Mouse (Mus musculus): ENCODE data around the gene Itgb4.

Itgb4 gene

DNA sequence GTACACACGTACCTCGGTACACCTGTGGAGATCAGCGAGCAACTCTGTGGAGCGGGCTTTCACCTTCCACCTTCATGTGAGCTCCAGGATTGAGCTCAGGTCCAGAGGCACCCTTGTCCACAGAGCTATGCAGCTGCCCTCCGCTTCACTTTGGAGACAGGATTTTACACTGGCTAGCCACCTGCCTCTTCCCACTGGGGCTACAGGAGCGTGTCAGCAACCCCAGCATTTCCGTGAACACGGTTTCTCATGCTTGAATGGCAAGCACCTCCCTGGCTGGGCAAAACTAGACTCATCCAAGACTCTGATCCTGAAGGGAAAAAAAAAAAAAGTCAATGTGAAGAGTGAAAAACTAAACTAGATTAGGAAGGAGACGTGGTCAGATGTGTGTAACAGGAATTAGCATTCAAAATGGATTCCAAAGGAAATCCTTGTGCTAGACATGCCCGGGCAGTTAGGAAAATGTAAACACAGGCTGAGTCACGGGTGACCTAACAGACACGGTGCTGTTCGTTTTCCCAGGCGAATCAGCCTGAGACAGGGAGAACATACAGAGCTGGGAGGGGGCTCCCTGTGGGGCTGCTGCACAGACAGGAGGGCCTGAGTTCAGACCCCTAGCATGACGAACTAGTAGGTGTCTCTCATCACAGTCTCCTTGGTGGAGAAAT is 4.4 kb upstream of the Itgb4 start:
- DNase-seq (ENCODE audit: low spot score in 2 of 2) = no peak

DNA sequence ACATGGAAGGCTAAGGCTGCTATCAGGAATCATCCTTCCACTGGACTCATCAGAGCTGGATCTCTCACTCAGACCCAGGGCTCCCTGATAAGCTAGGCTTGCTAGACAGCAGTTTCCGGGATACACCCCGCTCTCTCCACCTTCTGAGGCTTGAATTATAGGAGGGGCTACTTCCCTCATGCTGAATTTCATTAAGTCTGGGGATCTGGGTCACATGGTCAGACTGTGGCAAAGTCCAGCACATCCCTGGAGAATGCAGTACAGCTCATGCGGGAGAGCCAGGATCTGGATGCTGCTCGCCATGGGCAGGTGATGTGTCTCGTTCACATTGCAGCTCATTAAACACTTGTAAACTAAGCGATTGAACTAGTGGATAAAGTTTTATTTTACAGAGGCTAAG is 3.5 kb upstream of the Itgb4 start:
- no peak for DNase-seq (ENCODE audit: low spot score in 2 of 2)

DNA sequence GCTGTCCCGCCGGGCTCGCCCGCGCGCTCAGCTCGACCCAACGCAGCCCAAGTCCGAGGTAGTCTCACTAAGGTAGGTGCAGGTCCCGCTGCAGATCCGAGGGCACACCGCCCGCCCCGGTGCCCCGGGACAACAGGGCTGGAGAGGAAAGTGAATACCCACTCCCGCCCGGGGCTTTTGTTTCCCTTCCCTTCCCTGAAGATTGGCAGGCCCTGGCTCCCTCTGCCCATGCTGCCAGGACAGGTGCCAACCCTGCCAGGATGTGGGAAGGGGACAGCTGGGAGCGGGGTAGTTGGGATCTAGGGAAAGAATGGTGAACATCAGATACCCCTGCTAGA is 543 bp downstream of the Itgb4 start:
- DNase-seq (ENCODE audit: low spot score in 2 of 2) = no peak

DNA sequence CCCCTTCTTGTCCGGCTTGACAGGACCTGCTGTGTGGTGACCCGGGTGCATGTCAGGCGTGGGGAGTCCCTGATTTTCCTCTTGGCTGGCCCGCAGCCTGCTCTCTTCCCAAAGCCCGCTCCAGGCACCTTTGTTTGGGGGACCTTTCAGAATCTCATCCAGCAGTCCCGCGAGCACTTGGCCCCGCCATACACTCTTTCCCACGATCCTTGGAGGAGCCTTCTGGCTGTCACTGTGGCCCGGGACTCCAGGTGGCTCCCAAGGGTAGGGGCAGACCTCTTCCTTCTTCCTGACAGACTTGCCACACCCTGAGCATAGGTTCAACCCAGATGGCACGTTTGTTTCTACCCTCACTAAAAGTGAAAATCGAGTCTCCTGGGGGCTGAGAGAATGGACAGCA is 1.0 kb downstream of the Itgb4 start:
- DNase-seq (ENCODE audit: low spot score in 2 of 2) = no peak

DNA sequence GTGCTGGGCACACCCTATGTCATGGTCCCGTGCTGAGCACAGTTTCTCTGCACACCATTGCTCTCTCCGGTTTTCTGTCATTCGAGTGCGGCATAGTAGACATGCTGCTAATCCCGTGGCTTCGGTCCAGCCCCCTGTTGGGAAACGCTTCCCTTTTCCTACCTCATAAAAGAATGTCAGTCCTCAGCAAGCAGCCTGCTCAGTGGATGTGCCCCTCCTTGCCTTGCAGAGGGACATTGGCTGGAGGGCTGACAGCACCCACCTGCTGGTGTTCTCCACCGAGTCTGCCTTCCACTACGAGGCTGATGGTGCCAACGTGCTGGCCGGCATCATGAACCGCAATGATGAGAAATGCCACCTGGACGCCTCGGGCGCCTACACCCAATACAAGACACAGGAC is 8.0 kb downstream of the Itgb4 start:
- DNase-seq (ENCODE audit: low spot score in 2 of 2) = no peak

DNA sequence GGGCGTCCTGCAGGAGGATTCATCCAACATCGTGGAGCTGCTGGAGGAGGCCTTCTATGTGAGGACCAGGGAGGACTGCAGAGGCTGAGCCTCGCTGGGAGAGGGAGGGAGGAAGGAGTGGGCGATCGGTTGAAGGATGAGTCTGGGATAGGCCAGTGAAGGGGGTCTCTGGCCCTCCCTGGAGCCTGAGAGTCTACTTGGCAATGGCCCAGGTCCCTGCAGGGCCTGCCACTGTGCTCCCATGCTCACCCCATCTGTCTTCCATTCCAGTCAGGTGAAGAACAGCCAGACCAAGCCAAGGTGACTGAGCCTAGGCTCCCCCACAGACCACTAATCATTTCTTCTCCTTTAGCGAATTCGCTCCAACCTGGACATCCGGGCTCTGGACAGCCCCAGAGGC is 8.8 kb downstream of the Itgb4 start:
- no peak for DNase-seq (ENCODE audit: low spot score in 2 of 2)

DNA sequence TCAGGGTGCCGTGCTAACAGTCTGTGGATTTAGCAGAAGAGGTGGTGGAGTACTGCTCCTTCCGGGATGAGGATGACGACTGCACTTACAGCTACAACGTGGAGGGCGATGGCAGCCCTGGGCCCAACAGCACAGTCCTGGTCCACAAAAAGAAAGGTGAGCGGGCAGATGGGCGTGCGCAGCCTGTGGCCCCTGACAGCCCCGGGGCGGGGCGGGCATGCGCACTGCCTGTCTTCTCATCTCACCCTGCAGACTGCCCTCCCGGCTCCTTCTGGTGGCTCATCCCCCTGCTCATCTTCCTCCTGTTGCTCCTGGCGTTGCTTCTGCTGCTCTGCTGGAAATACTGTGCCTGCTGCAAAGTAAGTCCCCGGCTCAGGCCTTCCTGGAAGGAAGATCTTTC is 15.2 kb downstream of the Itgb4 start:
- DNase-seq (ENCODE audit: low spot score in 2 of 2) = no peak

DNA sequence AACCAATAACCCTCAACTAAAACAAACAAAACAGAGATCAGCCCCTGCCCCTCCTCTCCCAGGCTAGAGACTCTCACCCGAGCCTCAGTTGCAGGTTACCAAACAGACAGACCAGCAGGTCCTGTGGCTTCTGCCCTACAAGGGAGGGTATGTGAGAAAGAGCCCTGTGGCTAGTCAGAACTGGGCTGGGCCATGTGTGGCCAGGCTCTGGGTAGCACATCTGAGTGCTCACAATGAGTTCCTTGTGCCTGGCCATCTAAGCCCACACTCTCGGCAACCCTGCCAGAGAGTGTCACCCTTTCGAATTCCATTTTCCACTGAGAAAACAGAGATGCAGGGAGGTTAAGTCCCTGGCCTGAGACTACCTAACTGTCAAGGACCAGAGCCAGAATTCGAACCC is 17.6 kb downstream of the Itgb4 start:
- no peak for DNase-seq (ENCODE audit: low spot score in 2 of 2)

DNA sequence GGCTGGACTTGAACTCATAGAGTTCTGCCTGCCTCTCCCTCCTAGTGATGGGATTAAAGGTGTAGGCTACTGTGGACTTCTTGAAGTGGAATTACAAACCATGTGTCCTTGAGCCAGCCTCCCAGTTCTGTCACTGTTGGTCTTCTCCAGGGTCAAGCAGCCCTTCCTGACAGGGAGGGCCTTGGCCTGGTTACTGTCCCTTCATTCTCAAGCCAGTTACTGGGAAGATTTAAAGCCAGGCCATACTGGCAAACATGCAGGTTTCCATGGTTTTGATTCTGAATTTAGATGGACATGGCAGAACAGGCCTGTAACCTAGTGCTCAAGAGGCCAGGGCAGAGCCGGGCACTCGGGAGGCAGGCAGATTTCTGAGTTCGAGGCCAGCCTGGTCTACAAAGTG is 20.7 kb downstream of the Itgb4 start:
- DNase-seq (ENCODE audit: low spot score in 2 of 2) = no peak

DNA sequence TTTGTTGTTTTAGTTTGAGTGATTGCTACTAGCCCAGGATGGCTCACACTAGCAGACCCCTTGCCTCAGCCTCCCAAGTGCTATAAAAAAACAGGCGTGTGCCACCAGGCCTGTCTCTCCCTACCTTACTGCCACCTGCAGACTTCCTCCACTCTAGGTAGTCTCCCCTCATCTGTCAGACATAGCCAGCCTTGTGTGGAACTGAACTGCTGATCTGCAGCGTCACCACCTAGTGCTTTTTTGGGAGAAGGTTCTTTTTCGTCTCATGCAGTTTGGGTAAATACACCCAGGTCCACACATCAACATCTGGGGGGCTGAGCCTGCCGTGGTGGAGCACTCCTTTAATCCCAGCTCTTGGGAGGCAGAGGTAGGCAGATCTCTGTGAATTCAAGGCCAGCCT is 22.5 kb downstream of the Itgb4 start:
- no peak for DNase-seq (ENCODE audit: low spot score in 2 of 2)

DNA sequence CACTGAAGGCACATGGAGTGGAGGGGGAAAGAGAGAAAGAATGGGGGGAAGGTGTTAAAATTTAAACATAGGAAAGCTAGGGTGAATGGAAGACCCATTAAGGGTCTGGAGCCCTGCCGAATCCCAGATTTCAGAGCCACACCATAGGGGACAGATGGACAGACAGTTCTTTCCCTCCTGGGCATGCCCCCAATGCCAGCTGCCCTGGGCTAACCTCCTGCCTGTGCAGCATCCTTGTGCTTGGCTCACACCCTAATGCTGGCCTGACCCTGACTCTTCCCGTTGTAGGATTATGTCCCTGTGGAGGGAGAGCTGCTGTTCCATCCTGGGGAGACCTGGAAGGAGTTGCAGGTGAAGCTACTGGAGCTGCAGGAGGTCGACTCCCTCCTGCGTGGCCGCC is 23.2 kb downstream of the Itgb4 start:
- DNase-seq (ENCODE audit: low spot score in 2 of 2) = no peak

DNA sequence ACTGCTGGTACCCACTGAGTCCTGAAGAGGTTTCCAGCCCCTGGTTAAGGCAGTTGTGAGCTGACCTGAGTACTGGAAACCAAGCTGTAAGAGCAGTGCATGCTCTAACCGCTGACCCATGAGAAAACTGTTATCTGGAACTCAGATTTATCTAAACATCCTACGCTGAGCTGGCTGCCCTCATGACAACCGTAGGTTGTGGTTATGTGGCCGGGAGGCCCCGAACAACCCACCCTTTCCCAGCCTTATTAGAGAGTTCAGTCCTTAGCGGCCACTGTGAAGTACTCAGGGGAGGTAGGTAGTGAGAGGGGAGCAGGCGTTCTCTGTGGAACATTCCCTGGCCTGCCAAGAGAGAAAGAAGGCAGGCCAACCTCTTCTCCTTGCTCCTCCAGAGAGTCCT is 24.5 kb downstream of the Itgb4 start:
- DNase-seq (ENCODE audit: low spot score in 2 of 2) = no peak

DNA sequence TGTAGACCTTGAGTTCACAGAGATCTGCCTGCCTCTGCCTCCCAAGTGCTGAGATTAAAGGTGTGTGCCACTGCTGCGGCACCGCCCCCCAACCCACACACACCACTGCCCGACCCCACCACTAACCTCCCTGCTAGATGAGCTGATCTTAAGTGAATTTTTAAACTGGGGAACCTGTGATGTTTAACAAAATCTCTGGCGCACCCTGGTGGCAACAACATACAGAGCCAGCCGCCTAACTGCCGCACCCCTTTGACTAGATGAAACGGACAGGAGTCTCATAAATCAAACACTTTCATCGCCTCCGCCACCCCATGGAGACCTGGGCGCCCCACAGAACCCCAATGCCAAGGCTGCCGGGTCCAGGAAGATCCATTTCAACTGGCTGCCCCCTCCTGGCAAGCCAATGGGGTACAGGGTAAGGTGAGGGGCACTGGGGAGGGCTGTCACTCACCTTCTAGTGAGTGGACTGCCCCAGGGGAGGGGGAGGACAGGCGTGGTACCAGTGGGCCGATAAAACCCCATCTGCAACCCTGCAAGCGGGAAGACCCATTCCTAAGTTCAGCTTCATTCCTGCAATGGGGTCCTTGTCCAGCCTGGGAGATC is 25.1 kb downstream of the Itgb4 start:
- DNase-seq (ENCODE audit: low spot score in 2 of 2) = peak in 1 of 2 experiments; percentile 84

DNA sequence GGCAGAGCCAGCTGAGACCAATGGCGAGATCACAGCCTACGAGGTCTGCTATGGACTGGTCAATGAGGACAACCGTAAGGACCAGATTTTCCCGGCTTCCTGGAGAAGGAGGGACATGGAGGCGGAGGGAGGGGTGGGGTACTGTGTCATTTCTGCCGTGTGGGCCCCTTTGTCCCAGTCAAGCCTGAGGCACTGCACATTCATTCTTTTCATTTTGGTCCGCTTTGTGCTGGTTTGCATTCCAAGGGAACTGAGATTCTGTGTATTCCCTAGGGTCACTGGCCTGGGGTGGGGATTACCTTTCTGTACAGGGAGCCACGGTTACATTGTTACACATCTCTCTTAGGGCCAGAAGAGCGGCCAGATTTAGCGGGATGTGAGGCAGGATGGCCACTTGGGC is 26.1 kb downstream of the Itgb4 start:
- DNase-seq (ENCODE audit: low spot score in 2 of 2) = no peak

DNA sequence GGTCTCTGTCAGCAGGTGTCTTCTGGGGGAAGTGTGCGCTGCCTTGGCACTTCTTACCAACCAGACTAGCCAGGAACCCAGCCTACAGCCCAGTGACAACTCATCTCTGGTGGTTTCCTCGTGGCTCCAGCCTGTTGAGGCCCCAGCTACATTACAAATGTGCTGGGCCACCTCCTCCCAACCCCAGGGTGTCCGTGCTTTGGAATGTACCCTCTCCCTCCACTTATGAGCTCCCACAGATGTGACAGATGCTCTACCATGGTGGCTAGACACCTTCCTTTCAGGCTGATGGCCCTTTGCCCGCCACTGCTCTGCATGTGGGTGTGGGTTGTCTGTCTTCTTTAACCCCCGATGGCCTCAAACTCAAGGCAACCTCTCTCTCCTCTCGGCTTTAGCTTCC is 27.2 kb downstream of the Itgb4 start:
- no peak for DNase-seq (ENCODE audit: low spot score in 2 of 2)

DNA sequence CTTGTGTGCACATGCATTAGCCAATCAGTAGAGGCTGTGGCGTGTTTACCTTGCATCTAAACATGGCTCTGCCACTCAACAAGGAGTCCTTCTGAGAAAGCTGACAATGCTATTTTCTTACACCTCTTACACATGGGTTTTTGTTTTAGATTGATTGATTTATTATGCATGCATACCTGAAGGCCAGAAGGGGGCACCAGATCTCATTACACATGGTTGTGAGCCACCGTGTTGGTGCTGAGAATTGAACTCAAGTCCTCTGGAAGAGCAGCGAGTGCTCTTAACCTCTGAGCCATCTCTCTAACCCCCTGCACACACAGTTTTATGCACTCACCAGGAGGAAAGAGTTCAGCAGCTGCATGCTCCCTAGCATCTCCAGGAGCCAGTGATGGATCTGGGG is 28.4 kb downstream of the Itgb4 start:
- DNase-seq (ENCODE audit: low spot score in 2 of 2) = no peak

DNA sequence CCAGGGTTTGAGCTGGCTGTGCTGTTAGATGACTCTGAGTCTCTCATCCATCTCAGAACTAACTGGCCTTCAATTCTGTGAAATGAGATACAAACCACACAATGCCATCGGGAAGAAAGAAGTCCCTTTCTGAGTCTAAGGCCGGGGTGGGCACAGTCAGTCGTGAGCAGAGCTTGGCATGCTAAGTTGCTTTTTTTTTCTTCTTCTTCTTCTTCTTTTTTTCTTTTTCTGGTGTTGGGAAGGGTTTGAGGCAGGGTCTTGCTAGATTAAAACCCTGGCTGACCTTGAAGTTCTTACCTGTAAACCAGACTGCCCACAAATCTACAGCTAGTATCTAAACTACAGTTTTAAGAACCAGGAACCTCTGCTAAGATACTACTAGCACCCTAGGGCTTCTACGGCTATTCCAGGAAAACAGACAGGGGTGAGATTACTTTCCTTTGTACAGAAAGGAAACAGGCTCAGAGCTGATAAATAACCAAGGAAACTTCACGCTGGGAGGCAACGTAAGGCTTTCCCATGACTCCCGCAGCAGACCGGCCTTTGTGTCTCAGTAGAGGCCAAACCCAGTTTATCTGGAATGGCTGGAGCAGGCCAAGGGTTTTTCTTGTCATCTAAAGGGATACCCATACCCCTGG is 29.8 kb downstream of the Itgb4 start:
- DNase-seq (ENCODE audit: low spot score in 2 of 2) = no peak

DNA sequence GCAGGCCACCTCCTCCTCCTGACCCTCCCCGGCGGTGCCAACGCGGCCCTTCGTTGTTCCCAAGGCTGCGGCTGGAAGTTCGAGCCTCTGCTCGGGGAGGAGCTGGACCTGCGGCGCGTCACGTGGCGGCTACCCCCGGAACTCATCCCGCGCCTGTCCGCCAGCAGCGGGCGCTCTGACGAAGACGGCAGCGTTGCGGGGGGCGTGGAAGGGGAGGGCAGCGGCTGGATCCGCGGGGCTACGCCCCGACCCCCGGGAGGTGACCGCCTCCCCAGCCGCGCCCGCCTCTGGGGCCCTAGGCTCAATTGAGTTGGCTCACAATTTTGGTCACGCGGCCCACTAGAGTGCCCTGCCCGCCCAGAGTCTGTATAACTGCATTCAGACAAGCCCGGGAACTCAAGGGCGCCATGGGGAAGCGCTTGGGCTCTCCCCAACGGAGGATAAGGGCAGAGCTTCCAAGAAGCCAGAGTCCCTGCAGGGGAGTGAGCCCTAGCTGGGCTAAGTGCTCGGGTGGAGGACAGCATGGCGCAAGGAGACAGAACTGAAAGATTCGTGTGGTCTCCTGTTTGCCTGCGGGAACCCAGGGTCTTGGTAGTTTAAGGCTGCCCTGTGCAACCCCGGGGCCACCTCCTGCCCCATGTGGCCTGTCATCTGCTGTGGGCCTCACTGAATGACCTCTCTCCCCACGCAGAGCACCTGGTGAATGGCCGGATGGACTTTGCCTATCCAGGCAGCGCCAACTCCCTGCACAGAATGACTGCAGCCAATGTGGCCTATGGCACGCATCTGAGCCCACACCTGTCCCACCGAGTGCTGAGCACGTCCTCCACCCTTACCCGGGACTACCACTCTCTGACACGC is 30.6 kb downstream of the Itgb4 start:
- DNase-seq (ENCODE audit: low spot score in 2 of 2) = peak in 1 of 2 experiments; percentile 57

DNA sequence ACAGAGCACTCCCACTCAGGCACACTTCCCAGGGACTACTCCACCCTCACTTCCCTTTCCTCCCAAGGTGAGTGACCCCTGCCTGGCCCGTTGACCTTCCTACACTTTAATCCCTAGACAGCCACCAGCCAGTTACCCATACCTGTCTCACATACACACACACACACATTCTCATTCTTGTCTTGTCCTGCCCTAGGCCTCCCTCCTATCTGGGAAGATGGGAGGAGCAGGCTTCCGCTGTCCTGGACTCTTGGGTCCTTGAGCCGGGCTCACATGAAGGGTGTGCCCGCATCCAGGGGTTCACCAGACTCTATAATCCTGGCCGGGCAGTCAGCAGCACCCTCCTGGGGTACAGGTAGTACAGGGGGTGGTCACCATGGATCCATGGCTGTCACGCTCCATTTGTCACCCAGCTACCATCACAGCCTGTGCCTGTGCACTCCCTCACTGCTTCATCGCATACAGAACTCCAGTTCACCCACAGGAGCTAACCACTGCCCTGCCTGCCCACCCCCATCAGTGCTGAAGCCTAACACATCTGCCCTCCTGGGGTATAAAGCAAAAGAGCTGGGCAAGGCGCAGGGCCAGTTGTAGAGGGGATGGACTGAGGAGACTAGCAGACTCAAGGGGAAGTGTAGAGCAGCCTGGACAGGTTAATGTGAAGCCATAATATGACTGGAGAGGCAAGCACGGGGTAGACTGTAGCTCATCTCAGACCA is 31.4 kb downstream of the Itgb4 start:
- no peak for DNase-seq (ENCODE audit: low spot score in 2 of 2)

DNA sequence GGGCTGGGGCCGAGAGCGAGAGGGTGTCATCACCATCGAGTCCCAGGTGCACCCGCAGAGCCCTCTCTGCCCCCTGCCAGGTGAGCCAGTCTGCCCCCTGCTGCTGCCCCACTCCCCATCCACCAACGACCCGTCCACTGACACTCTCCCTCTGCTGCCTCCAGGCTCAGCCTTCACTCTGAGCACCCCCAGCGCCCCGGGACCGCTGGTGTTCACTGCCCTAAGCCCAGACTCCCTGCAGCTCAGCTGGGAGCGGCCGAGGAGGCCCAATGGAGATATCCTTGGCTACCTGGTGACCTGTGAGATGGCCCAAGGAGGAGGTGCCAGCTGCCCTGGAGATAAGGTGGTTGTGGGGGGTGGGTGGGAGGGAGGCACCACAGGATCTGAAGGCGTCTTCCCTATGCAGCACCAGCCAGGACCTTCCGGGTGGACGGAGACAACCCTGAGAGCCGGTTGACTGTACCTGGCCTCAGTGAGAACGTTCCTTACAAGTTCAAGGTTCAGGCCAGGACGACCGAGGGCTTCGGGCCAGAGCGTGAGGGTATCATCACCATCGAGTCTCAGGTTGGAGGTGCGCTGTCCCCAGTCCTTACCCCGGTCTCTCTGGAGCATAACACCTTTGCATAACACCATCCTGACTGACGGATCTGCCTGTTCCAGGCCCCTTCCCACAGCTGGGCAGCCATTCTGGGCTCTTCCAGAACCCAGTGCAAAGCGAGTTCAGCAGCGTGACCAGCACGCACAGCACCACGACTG is 32.8 kb downstream of the Itgb4 start:
- no peak for DNase-seq (ENCODE audit: low spot score in 2 of 2)

DNA sequence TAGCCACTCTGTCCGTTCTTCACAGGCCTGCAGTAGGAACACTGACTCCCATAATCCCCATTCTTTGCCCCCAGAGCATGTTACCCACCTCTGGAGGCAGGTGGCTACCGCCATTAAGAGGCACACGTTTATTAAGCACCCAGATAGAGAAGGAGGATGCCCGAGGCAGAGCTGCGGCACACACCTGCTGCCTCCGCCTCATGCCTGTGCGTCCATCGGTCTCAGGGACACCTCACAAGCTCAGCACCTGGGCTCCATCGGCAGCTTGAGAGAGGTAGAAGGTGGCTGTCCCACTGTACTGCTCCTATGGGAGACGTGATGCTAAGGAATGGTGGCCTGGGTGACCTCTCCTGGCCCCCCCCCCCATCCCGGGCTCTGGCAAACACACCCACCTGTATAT is 33.9 kb downstream of the Itgb4 start:
- no peak for DNase-seq (ENCODE audit: low spot score in 2 of 2)
